Mouse (Mus musculus) heart, postnatal 25 days (tissue): ENCODE results near the gene AU040320. TPM values are rescaled to one million over a fixed set of nuclear protein-coding genes. Genes with fewer than 3 reads are reported as not detected.

ENCODE experiments used
- DNase-seq: peaks from one replicate; pipeline ENCODE4 v3.0.0; 2022; ENCODE audit warnings: low spot score
- intact Hi-C: fragments of 180-260 bp; cut with DNase I; formaldehyde crosslinking; loops from one replicate; pipeline ENCODE4 v1.15.1; 2025
- total RNA-seq, 2 experiments: library from RNA; stranded (reverse); gene quantifications; 2 replicates each; pipeline ENCODE4 v1.2.3; 2021

The AU040320 gene
- total RNA-seq, 2 experiments from 2014 or later, result 29.6 to 33.5 TPM

GRCm38 (mm10) chr4:126840996-126841560, 87.7 kb downstream of the AU040320 start:
- DNase-seq, result no peak
- intact Hi-C loops, result loop anchor here (2.0 kb wide), 3 partner anchors 94 to 286 kb away; no protein-coding TSS in a partner anchor

- intact Hi-C loops, result no loop called here
- DNase-seq, result no peak
Measured at GRCm38 (mm10) chr4:126842911-126843310, 89.6 kb downstream of the AU040320 start.

GRCm38 (mm10) chr4:126845664-126846063, 92.3 kb downstream of the AU040320 start:
- intact Hi-C loops, result no loop called here
- no peak for DNase-seq

GRCm38 (mm10) chr4:126846971-126847370, 93.6 kb downstream of the AU040320 start:
- intact Hi-C loops, result no loop called here

GRCm38 (mm10) chr4:126850019-126850777, 96.9 kb downstream of the AU040320 start:
- intact Hi-C loops, result no loop called here
- no peak for DNase-seq

More at GRCm38 (mm10) chr4:126846971-126847370, 93.6 kb downstream of the AU040320 start:
- DNase-seq, result no peak

GRCm38 (mm10) chr4:126850778-126851080, 97.4 kb downstream of the AU040320 start:
- DNase-seq, result no peak
- intact Hi-C loops, result no loop called here

GRCm38 (mm10) chr4:126852971-126853370, 99.6 kb downstream of the AU040320 start:
- intact Hi-C loops, result no loop called here

GRCm38 (mm10) chr4:126860268-126860986, 107.1 kb downstream of the AU040320 start:
- no peak for DNase-seq

More at GRCm38 (mm10) chr4:126852971-126853370, 99.6 kb downstream of the AU040320 start:
- DNase-seq, result no peak

GRCm38 (mm10) chr4:126861514-126862266, 108.3 kb downstream of the AU040320 start:
- intact Hi-C loops, result no loop called here
- DNase-seq, result no peak

More at GRCm38 (mm10) chr4:126860268-126860986, 107.1 kb downstream of the AU040320 start:
- intact Hi-C loops, result no loop called here

GRCm38 (mm10) chr4:126868699-126869098, 115.4 kb downstream of the AU040320 start:
- intact Hi-C loops, result no loop called here
- DNase-seq, result no peak

- DNase-seq, result no peak
- intact Hi-C loops, result no loop called here
Measured at GRCm38 (mm10) chr4:126872717-126873116, 119.4 kb downstream of the AU040320 start.

GRCm38 (mm10) chr4:126879560-126880275, 126.4 kb downstream of the AU040320 start:
- DNase-seq, result no peak
- intact Hi-C loops, result no loop called here

- no peak for DNase-seq
- intact Hi-C loops, result no loop called here
Measured at GRCm38 (mm10) chr4:126883602-126884001, 130.3 kb downstream of the AU040320 start.

GRCm38 (mm10) chr4:126885953-126886352, 132.6 kb downstream of the AU040320 start:
- no peak for DNase-seq
- intact Hi-C loops, result no loop called here

- intact Hi-C loops, result no loop called here
- no peak for DNase-seq
Measured at GRCm38 (mm10) chr4:126889879-126890278, 136.5 kb downstream of the AU040320 start.

Other genes with a start within 250 kb of the AU040320 start
- gene Ago4, start 220.1 kb upstream of the AU040320 start, total RNA-seq, result 1 to 10 TPM; 7.5 to 7.9 TPM
- 1 to 10 TPM in 1 of 2 experiments, under 1 TPM in 1; 0.64 to 1.1 TPM for gene Clspn, start 196.6 kb upstream of the AU040320 start, total RNA-seq
- 10 to 100 TPM in 1 of 2 experiments, 1 to 10 TPM in 1; 9.9 to 11.3 TPM for gene 5730409E04Rik, start 143.7 kb upstream of the AU040320 start, total RNA-seq
- gene Psmb2, start 75.9 kb upstream of the AU040320 start, total RNA-seq, result 100 to 1,000 TPM; 118 to 126 TPM
- gene Tfap2e, start 17.3 kb upstream of the AU040320 start, total RNA-seq, result not detected
- gene Ncdn, start 106 bp upstream of the AU040320 start, total RNA-seq, result 10 to 100 TPM; 14.7 TPM
- gene Zmym4, start 214.6 kb downstream of the AU040320 start, total RNA-seq, result 10 to 100 TPM; 16.4 to 21.5 TPM